Mouse (Mus musculus): ENCODE measurements at regions not wholly inside any gene's neighbourhood (a gene's known extent, or its start where the extent isn't known, plus 50 kb on each side); places are given as distances from the start of the nearest gene placed in this dataset.
"Not testable (repeated sequence)": the region's sequence is repeated elsewhere in the genome, so short reads cannot be mapped to it uniquely, and the experiment has no call there.

GRCm38 (mm10) chr1:154018241-154018640 lies 118.2 kb upstream of the Teddm2 start:
- no peak for DNase-seq (ENCODE audit: low spot score in 2 of 2)

GRCm38 (mm10) chr1:154024301-154024700 lies 124.3 kb upstream of the Teddm2 start:
- DNase-seq (ENCODE audit: low spot score in 2 of 2) = no peak

GRCm38 (mm10) chr1:154027303-154027702 lies 127.3 kb upstream of the Teddm2 start:
- no peak for DNase-seq (ENCODE audit: low spot score in 2 of 2)

GRCm38 (mm10) chr1:154029826-154030225 lies 129.8 kb upstream of the Teddm2 start:
- no peak for DNase-seq (ENCODE audit: low spot score in 2 of 2)

- peak; percentile 66 to 81 for DNase-seq (ENCODE audit: low spot score in 2 of 2)
Observed at GRCm38 (mm10) chr1:154032669-154033099, 132.7 kb upstream of the Teddm2 start.

GRCm38 (mm10) chr1:154033958-154034606 lies 134.1 kb upstream of the Teddm2 start:
- DNase-seq (ENCODE audit: low spot score in 2 of 2) = peak; percentile 57 to 69

GRCm38 (mm10) chr1:154036729-154037270 lies 136.8 kb upstream of the Teddm2 start:
- no peak for DNase-seq (ENCODE audit: low spot score in 2 of 2)

GRCm38 (mm10) chr1:154038241-154038640 lies 138.2 kb upstream of the Teddm2 start:
- no peak for DNase-seq (ENCODE audit: low spot score in 2 of 2)

- DNase-seq (ENCODE audit: low spot score in 2 of 2) = no peak
Observed at GRCm38 (mm10) chr1:154040907-154041306, 140.9 kb upstream of the Teddm2 start.

- DNase-seq (ENCODE audit: low spot score in 2 of 2) = no peak
Observed at GRCm38 (mm10) chr1:154042956-154043355, 142.9 kb upstream of the Teddm2 start.

GRCm38 (mm10) chr1:154044712-154045111 lies 144.7 kb upstream of the Teddm2 start:
- DNase-seq (ENCODE audit: low spot score in 2 of 2) = peak; percentile 66 to 78

GRCm38 (mm10) chr1:154045951-154046350 lies 145.9 kb upstream of the Teddm2 start:
- no peak for DNase-seq (ENCODE audit: low spot score in 2 of 2)

- no peak for DNase-seq (ENCODE audit: low spot score in 2 of 2)
Observed at GRCm38 (mm10) chr1:154053641-154054040, 147.3 kb upstream of the Zfp648 start.

- no peak for DNase-seq (ENCODE audit: low spot score in 2 of 2)
Observed at GRCm38 (mm10) chr1:154054874-154055273, 146.1 kb upstream of the Zfp648 start.

GRCm38 (mm10) chr1:154061397-154061796 lies 139.6 kb upstream of the Zfp648 start:
- not testable (repeated sequence) for DNase-seq (ENCODE audit: low spot score in 2 of 2)

- DNase-seq (ENCODE audit: low spot score in 2 of 2) = no peak
Observed at GRCm38 (mm10) chr1:154061851-154062250, 139.1 kb upstream of the Zfp648 start.

GRCm38 (mm10) chr1:154062666-154063065 lies 138.3 kb upstream of the Zfp648 start:
- DNase-seq (ENCODE audit: low spot score in 2 of 2) = no peak

- no peak for DNase-seq (ENCODE audit: low spot score in 2 of 2)
Observed at GRCm38 (mm10) chr1:154064633-154065032, 136.4 kb upstream of the Zfp648 start.

- DNase-seq (ENCODE audit: low spot score in 2 of 2) = peak; percentile 32 to 42
Observed at GRCm38 (mm10) chr1:154065336-154066329, 135.4 kb upstream of the Zfp648 start.

GRCm38 (mm10) chr1:154067856-154068255 lies 133.1 kb upstream of the Zfp648 start:
- no peak for DNase-seq (ENCODE audit: low spot score in 2 of 2)

GRCm38 (mm10) chr1:154074270-154074669 lies 126.7 kb upstream of the Zfp648 start:
- no peak for DNase-seq (ENCODE audit: low spot score in 2 of 2)

All from right cerebral cortex, postnatal 10 days (tissue).